Mouse (Mus musculus) bone marrow macrophage, adult 2 months (primary cell): ENCODE measurements around the gene Pa2g4. TPM values are rescaled to one million over a fixed set of nuclear protein-coding genes. Genes with fewer than 3 reads are reported as not detected.

Experiments used
- H3K27ac ChIP-seq: 2 replicates; pipeline ENCODE4 v1.5.1; 2012; ENCODE audit warnings: low read depth, low read length; ENCODE audit not compliant: insufficient read depth
- H3K4me1 ChIP-seq: 2 replicates; pipeline ENCODE4 v1.6.1; 2012; ENCODE audit warnings: low read length; ENCODE audit not compliant: control insufficient read depth, insufficient read depth
- H3K4me3 ChIP-seq: 2 replicates; pipeline ENCODE4 v1.5.1; 2012; ENCODE audit warnings: mild to moderate bottlenecking, low read length, moderate library complexity; ENCODE audit not compliant: insufficient read depth
- CTCF ChIP-seq: IDR thresholded peaks from 2 replicates; pipeline ENCODE4 v1.5.1; 2012; ENCODE audit warnings: low read depth, mild to moderate bottlenecking, low read length, moderate library complexity
- POLR2A ChIP-seq: IDR thresholded peaks from 2 replicates; pipeline ENCODE4 v1.6.1; 2012; ENCODE audit warnings: mild to moderate bottlenecking, low read depth, low read length, borderline replicate concordance
- polyA plus RNA-seq: library from polyadenylated mRNA; stranded (reverse); fragments of >200 nt; gene quantifications from 2 replicates; pipeline ENCODE4 v1.2.4, GENCODE M21; 2012; ENCODE audit not compliant: missing spikeins, insufficient read depth, insufficient read length

Pa2g4 gene
- polyA plus RNA-seq, 1 experiment = 70.1 TPM

DNA sequence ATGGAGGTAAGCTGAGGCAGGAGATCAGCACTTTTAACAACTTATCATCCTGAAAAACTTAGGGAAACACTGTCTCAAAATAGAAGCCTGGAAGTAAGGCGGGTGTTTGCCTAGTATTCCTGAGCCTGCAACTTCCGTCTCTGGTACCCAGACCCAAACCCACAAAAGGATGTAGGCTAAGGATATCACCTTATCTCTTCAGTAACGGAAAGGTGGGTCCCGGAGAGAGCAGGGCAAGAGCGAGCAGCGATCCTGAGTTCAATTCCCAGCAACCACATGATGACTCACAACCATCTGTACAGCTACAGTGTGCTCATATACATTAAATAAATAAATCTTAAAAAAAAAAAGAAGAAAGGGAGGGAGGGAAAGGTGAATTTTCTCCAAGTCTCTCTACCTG is 25.6 kb upstream of the Pa2g4 start:
- H3K4me3 ChIP-seq = no peak overlapping the region
- H3K27ac ChIP-seq = no peak overlapping the region
- TF ChIP-seq CTCF (no peak), POLR2A (no peak)
- H3K4me1 ChIP-seq = no peaks in the 10 kb centered on the region

DNA sequence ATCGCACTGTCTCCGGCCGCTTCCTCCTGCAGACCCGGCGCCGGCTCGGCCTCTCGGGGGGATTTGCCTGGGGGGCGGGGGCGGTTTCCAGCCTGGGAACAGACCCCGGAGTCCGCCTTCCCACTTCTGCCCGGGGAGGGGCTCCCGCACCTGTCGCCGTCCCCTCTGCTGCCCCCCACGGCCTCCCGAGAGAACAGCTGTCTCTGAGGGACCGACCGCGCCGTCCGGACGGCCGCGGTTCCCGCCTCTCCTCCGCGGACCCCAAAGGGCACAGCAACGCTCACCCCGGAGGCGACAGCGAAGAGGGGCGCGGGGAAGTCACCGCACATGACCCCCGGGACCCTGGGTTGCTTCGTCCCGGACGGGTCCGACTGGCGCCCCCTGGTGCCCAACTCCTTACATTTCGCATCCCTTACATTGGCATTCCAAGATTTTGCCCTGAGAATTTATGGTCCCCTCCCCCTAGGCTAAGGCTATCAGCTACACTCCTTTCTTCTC is 24.5 kb upstream of the Pa2g4 start:
- Histone ChIP-seq H3K27ac (no peak overlapping the region), H3K4me1 (no peaks in the 10 kb centered on the region), H3K4me3 (peak overlapping the region; percentile 68)
- no peak for TF ChIP-seq POLR2A
- TF ChIP-seq CTCF = peak; percentile 94

DNA sequence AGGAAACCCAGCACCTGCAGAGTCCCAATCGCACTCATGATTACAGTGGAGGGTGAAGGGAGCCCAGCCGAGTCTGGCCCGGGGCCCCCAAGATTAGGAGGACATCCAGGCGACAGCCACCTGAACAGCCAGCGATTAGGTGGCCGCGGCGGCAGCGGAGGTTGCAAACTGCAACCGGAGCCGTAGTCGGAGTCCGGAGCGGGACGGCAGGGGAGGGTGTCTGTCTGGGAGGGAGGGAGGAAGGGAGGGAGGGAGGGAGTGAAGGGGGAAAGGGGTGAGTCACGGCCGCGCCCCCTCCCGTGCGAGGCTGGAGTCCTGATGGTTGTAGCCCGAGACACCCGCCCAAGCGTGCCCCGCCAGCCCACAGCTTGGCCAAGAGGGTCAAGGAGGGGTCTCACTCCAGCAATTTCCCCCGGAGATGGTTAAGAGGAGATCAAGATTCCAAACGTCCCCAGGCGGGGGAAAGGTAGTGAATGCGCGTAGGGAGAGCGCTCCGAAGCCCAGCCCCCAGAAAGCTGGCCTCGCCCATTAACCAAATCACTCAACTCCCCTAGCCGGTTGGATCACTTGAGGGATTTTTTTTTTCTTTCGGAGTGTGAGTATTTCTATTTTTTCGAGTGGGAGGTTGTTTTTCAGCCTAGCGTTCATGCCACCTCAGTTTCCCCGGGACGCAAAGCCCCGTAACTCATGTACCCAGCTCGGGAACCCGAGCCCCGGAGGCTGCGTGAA is 23.8 kb upstream of the Pa2g4 start, which contains the start of gene Erbb3:
Gene Erbb3, minus strand, starts transcription at position 189 of the 729 bp plus-strand sequence.
- Histone ChIP-seq H3K27ac (no peak within 1 kb of the TSS), H3K4me1 (no peaks in the 10 kb centered on the region), H3K4me3 (peak within 1 kb of the TSS; percentile 68)
- no peak for TF ChIP-seq POLR2A
- TF ChIP-seq CTCF = no peak

DNA sequence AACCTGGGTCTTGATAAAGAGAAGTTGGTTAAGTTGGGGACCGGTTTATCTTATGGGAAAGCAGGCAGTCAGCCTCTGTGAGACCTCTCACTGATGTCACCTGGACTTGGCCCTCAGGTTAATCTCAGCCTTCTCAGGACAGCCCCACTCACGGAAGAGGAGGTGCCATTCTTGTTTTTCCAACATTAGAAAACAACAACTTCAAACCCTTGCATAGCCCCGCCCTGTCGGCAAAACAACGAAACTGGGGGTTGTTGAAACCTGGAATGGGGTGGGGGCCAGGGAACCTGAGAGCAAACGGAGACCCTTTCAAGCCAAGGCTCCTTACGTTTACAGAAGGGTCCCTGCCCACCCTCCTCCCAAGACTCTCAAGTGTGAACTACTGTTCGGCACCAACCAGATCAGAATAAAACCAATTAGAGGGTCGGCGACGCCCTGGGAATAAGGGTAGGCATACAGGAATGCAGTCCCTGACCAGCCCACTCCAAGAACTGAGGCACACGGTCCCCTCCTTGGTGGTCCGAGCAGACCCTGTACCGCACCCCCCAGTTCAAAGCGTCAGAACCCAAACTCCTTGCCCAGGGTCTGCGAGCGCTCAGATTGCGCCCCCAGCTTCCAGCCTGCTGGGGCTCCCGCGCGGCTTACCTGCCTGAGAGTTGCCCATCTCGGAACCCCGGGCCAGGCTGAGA is 23.1 kb upstream of the Pa2g4 start:
- TF ChIP-seq CTCF = no peak
- no peak for TF ChIP-seq POLR2A
- Histone ChIP-seq H3K4me1 (no peaks in the 10 kb centered on the region), H3K4me3 (peak overlapping the region; percentile 68), H3K27ac (no peak overlapping the region)

DNA sequence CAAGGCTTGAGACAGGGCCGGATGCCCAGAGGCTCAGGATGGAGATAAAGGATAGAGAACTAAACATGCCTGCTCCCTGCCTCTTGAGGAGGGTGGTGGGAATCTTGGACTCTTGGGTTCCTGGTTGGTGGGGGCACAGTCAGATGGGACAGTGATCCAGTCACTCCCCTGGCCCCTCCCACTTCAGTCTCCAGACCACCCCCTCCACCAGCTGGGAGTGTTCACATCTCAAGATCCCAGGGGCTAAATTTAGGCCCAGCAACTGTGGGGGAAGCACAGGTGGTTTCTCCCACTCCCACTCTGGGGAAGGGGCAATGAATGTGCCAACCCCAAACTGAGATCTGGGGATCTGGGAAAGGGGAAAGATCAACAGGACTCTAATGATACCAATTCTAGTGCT is 22.3 kb upstream of the Pa2g4 start:
- no peak for TF ChIP-seq POLR2A
- TF ChIP-seq CTCF = no peak
- H3K4me3 ChIP-seq = no peak overlapping the region
- H3K4me1 ChIP-seq = no peaks in the 10 kb centered on the region
- H3K27ac ChIP-seq = no peak overlapping the region

DNA sequence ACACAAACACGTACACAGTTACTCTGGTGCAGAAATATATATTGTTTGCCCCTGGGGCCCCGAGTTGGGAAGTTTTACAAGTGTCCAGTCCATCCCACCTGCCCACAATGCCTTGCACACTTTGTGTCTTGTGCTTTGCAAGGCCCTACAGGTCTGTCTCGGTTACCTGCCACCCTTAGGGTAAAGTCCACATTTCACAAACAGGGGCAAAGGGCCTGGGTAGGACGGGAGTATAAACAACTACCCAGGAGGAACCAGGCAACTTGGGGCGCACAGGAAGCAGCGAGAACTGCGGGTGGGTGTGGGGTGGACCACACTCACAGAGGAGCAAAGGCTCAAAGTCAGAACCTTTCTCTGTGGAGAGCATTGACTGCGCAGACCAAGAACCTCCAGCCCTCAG is 21.9 kb upstream of the Pa2g4 start:
- H3K27ac ChIP-seq = no peak overlapping the region
- no peak overlapping the region for H3K4me3 ChIP-seq
- TF ChIP-seq POLR2A = no peak
- no peak for TF ChIP-seq CTCF
- H3K4me1 ChIP-seq = no peaks in the 10 kb centered on the region

DNA sequence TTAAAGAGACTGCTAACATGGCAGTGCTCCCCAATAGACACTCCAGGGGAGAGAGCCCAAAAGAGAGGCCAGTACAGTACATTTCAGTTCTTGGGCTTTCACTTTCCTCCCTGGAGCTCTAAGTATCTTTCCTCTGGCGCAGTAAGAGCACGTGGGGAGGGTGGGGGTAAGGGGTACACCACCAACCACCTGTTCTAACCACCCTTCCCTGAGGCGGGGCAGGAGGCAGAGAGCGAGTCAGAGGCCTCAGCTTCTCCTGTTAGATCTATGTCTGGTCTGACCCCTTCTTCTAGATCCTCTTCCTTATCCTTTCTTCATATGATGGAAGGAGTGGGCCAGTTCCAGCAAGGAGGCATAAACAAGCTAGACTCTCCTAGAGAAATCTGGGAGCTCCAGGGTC is 21.3 kb upstream of the Pa2g4 start:
- TF ChIP-seq CTCF = no peak
- no peak for TF ChIP-seq POLR2A
- Histone ChIP-seq H3K4me1 (no peaks in the 10 kb centered on the region), H3K4me3 (no peak overlapping the region), H3K27ac (no peak overlapping the region)

DNA sequence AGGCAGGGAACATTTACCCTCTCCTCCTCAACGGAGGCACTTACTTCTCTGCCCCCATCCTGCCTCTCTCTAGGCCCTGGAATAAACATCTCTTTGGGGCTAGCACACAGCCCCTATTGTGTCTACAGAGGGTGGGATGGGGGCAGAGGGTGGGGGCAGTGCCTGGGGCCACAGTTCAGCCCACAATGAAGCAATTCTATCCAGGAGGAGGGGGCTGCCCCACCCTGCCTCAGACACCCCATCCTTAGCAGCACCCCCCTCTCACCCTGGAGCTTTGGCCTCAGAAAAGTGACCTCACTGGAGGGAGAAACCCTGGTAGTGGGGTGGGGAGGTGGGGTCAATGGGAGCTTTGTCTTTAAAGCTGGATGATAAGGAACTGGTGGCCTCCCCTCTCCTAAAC is 20.8 kb upstream of the Pa2g4 start:
- TF ChIP-seq CTCF (no peak), POLR2A (no peak)
- Histone ChIP-seq H3K4me1 (no peaks in the 10 kb centered on the region), H3K4me3 (no peak overlapping the region), H3K27ac (no peak overlapping the region)

DNA sequence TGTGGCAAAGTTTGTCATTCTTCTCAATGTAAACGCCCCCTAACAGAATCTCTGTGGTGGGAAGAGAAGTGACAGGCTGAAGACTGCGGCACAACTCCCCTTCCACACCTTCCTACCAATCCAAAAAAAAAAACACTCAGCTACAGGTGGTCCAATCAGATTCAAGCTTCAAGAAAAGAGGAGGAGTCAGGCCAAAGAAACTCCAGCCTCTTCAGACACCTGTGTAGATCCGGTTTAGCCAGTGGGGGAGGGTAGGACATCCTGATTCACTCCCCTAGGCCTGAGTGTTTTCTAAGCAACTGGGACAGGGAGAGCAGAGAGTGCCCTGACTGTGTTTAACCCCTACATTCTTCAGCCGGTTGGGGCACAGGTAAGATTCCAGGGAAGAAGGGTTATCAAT is 18.6 kb upstream of the Pa2g4 start:
- H3K4me3 ChIP-seq = no peak overlapping the region
- H3K4me1 ChIP-seq = no peaks in the 10 kb centered on the region
- TF ChIP-seq POLR2A (no peak), CTCF (no peak)
- H3K27ac ChIP-seq = no peak overlapping the region

DNA sequence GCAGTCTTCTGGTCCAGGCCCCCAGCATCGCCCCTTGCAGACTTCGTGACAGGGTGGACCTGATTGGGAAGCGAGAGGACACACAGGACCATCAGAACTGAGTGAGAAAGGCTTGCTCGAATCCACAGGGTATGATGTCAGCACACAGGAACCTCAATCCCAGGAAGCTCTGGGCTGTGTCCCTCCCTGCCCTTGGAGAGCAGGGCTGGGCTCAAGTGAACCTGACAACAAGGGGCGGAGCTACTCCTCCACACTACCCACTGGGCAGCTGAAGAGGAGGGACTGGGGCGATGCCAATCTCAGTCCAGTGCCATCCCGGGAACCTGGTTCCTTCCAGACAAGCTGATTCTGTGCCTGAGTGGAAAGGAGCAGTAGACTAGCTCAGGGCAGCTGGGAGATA is 17.9 kb upstream of the Pa2g4 start:
- H3K4me1 ChIP-seq = no peaks in the 10 kb centered on the region
- TF ChIP-seq CTCF = no peak
- H3K27ac ChIP-seq = no peak overlapping the region
- H3K4me3 ChIP-seq = no peak overlapping the region
